Mouse (Mus musculus) erythroblast, embryonic 14.5 days (primary cell): ENCODE results near the gene Sgpp1.

Source experiments
- GATA1 ChIP-seq: IDR thresholded peaks from 2 replicates; pipeline ENCODE4 v1.6.1; 2012; ENCODE audit warnings: low read length, inconsistent platforms, mixed read lengths
- TAL1 ChIP-seq: IDR thresholded peaks from 3 replicates; pipeline ENCODE4 v1.6.1; 2012; ENCODE audit warnings: low read length, inconsistent platforms, mixed read lengths

DNA sequence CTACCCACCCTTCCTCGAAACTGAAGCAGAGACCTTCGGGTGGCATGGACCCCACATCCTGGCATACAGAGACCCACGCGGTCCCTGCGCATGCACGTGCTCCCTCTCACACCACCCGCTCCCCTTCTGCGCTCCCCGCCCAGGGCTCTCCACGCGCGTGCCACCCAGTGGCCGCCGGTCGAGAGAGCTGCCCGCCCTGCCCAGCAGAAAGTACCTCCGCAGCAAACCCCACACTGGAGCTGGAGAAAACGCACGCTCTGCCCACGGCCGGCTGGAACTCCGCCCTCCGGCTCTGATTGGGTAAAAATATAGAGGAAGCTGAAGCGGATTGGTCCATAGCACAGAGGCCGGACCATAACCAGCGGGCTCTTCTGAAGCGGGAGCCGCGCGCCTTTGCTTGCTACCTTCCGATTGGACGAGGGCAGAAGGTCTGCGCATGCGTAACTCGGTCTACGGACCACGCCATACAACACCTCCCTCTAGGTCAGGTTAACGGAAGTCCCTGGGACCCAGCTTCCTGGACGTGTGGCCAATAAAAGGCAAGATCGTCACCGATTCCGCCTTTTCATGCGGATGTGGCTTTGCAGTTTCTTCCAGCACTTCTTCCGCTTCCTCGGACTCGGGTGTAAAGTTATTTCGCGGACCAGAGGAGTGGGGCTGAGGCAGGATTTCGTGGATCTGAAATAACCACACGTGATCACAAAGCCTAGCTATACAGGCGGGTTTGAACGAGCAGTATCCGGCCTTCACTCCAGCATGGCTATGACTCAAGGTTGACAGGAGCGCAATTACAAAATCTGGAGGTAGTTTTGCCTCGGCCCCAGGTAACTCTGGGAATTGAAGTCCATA lies 66.0 kb downstream of the Sgpp1 start, which contains the start of gene Wdr89:
- TF ChIP-seq GATA1: no peak
- no peak for TF ChIP-seq TAL1
